Mouse (Mus musculus) midbrain, embryonic 14.5 days (tissue): ENCODE data around the gene Gm20388. TPM values are rescaled to one million over a fixed set of nuclear protein-coding genes. Genes with fewer than 3 reads are reported as not detected.

ENCODE experiments used
- ATAC-seq: fragments of 200-750 bp; cut with Nextera tagmentation; 2 replicates; pipeline ENCODE4 v1.8.0; 2017; ENCODE audit warnings: moderate number of reproducible peaks, moderate library complexity; ENCODE audit not compliant: low FRiP score, low TSS enrichment
- DNase-seq: peaks from one replicate; pipeline ENCODE4 v3.0.0-alpha.2; 2015
- H3K27ac ChIP-seq: fragments of 300-500 bp; sonication (generic); replicated peaks from 2 replicates; pipeline ENCODE4 v1.5.1; 2014; ENCODE audit warnings: mild to moderate bottlenecking, low read depth, low read length, moderate library complexity
- H3K27me3 ChIP-seq: fragments of 300-500 bp; sonication (generic); 2 replicates; pipeline ENCODE4 v1.6.1; 2014; ENCODE audit warnings: low read length, control low read depth, mixed read lengths; ENCODE audit not compliant: control insufficient read depth, insufficient read depth
- H3K36me3 ChIP-seq: fragments of 300-500 bp; sonication (generic); 2 replicates; pipeline ENCODE4 v1.6.1; 2014; ENCODE audit warnings: low read length, control low read depth; ENCODE audit not compliant: control insufficient read depth, insufficient read depth
- H3K4me1 ChIP-seq: fragments of 300-500 bp; sonication (generic); 2 replicates; pipeline ENCODE4 v1.6.1; 2014; ENCODE audit warnings: mild to moderate bottlenecking, antibody characterized with exemption, low read length, control low read depth; ENCODE audit not compliant: control insufficient read depth, insufficient read depth
- H3K4me2 ChIP-seq: fragments of 300-500 bp; sonication (generic); 2 replicates; pipeline ENCODE4 v1.6.1; 2014; ENCODE audit warnings: mild to moderate bottlenecking, low read length, moderate library complexity
- H3K4me3 ChIP-seq: fragments of 300-500 bp; sonication (generic); replicated peaks from 2 replicates; pipeline ENCODE4 v1.5.1; 2014; ENCODE audit warnings: low read depth, low read length
- H3K9ac ChIP-seq: fragments of 300-500 bp; sonication (generic); replicated peaks from 2 replicates; pipeline ENCODE4 v1.6.1; 2014; ENCODE audit warnings: mild to moderate bottlenecking, low read length, moderate library complexity
- H3K9me3 ChIP-seq: fragments of 300-500 bp; sonication (generic); 2 replicates; pipeline ENCODE4 v1.6.1; 2016; ENCODE audit warnings: low read length, control low read depth, mixed read lengths; ENCODE audit not compliant: control insufficient read depth
- WGBS: fragments of 180-500 bp; shearing (Covaris S2); extraction: QIAGEN DNeasy Blood & Tissue Kit; methylation state at CpG from one replicate; pipeline ENCODE4 v1.1.7; 2014; 5-methylcytosine and 5-hydroxymethylcytosine counted together
- polyA plus RNA-seq: library from polyadenylated mRNA; unstranded; fragments of >200 nt; fragmentation: Nextera tagmentation; extraction: Ambion mirVana; gene quantifications from 2 replicates; pipeline ENCODE4 v1.2.1, GENCODE M21; 2014

Gm20388 gene
- polyA plus RNA-seq, 1 experiment from 2014 or later = 4.1 TPM

DNA sequence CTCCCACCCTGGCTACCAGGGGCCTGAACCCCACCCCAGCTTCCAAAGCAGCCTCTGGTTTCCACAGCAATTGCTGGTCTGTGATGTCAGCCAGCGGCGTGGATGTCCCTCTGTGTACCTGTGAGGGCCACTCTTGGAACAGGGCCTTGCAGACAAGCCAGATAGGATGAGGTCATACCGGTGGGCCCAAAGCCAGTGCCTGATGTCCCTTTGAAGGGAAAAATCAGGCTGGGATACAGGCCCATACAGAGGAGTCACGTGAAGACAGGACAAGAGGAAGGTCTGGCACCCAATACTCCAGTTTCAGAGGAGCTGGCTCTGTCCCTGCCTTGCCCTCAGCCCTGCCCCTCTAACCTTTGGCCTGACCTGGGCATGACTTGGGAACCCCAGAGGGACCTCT is 2289.2 kb downstream of the Gm20388 start:
- 90% methylated on average over 4 of the region's 4 CpGs for WGBS
- H3K9ac ChIP-seq = no peak overlapping the region
- no peaks in the 10 kb centered on the region for H3K36me3 ChIP-seq
- no peaks in the 10 kb centered on the region for H3K4me1 ChIP-seq
- H3K4me3 ChIP-seq = no peak overlapping the region
- no peak overlapping the region for H3K27ac ChIP-seq
- ATAC-seq (no peak), DNase-seq (no peak)
- H3K9me3 ChIP-seq = no peaks in the 10 kb centered on the region
- H3K27me3 ChIP-seq = no peaks in the 10 kb centered on the region
- H3K4me2 ChIP-seq = no peak overlapping the region

DNA sequence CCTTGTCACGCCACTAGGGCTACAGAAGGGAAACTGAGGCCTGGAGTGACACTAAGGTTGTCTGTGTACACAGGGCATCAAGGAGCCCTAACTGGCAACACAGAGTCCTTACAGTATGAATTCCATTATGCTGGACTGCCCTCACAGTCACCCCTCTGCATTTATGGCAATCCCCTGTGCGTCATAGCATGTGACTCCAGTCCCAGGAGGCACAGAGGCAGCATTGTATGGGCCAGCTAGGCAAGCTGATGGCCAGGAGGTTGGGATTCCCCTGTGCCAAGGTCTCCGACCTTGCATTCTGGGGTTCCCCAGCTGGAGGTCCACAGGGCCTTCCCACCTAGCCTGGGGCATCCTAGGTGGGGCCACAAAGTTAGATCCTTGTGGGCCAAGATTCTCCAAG is 2300.9 kb downstream of the Gm20388 start:
- H3K9me3 ChIP-seq = no peaks in the 10 kb centered on the region
- H3K9ac ChIP-seq = no peak overlapping the region
- H3K4me2 ChIP-seq = no peak overlapping the region
- H3K4me1 ChIP-seq = no peaks in the 10 kb centered on the region
- no peaks in the 10 kb centered on the region for H3K27me3 ChIP-seq
- 85% methylated on average over 3 of the region's 3 CpGs for WGBS
- H3K36me3 ChIP-seq = no peaks in the 10 kb centered on the region
- H3K4me3 ChIP-seq = no peak overlapping the region
- DNase-seq (no peak), ATAC-seq (no peak)
- H3K27ac ChIP-seq = no peak overlapping the region

- DNase-seq (no peak), ATAC-seq (no peak)
- no peak overlapping the region for H3K9ac ChIP-seq
- no peaks in the 10 kb centered on the region for H3K36me3 ChIP-seq
- no peaks in the 10 kb centered on the region for H3K9me3 ChIP-seq
- H3K4me2 ChIP-seq = no peak overlapping the region
- H3K4me3 ChIP-seq = no peak overlapping the region
- no peak overlapping the region for H3K27ac ChIP-seq
- 80% methylated on average over 8 of the region's 8 CpGs for WGBS
- no peaks in the 10 kb centered on the region for H3K4me1 ChIP-seq
- no peaks in the 10 kb centered on the region for H3K27me3 ChIP-seq
Observed at GRCm38 (mm10) chr8:122215630-122216029, 2305.0 kb downstream of the Gm20388 start.

DNA sequence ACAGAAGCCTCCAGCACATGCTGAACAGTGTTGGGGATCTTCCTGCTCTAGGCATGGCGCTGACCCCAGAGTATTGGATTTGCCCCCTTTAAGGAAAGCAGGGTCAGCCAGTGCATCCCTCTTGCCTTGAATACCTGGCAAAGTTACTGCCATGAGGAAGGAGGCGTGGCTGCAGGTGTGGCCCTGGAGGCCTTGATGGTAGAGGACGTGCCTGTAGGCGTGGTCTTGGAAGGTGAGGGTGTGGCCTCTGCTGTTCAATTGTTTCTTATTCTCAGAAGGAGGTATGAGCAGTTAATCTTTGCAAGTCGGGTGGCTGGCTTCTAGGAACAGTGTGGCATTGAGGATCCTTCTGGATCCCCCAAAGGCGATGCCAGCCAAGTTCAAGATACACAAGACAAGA is 2305.8 kb downstream of the Gm20388 start:
- H3K4me3 ChIP-seq = no peak overlapping the region
- H3K9me3 ChIP-seq = no peaks in the 10 kb centered on the region
- no peaks in the 10 kb centered on the region for H3K36me3 ChIP-seq
- ATAC-seq = no peak
- no peak overlapping the region for H3K9ac ChIP-seq
- no peaks in the 10 kb centered on the region for H3K4me1 ChIP-seq
- 70% methylated on average over 6 of the region's 6 CpGs for WGBS
- DNase-seq = no peak
- H3K27ac ChIP-seq = no peak overlapping the region
- no peak overlapping the region for H3K4me2 ChIP-seq
- no peaks in the 10 kb centered on the region for H3K27me3 ChIP-seq

DNA sequence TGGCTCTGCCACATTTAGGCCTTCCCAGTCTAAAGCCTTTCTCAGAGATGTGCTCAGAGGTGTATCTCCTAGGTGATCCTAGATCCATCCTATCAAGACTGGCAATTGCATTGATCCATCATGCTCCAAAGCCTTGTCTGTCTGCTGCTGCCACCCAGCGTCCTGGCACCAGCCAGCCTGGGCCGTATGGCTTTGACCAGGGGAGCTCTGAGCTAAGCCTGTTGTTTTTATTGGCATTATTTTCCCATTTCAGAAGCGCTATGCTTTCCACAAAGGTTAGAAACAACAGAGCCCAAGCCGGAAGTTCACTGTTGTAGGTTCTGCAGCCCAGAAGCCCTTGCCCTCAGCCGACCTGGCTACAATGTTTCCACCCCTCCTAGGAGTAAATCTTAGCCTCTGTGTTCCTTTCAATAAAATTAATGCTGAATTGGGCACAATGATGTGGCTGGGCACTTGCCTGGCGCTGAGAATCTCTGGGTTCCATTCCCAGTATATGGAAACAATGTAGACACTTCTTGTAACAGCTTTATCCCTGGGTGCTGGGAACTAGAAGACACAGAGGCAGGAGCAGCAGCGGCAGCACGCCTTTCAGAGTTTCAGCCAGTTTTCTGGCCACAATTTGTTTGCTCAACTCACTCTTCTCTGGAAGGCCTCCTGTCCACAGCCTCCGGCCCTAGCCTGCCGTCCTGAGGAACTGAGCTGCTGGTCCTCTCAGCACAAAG is 2307.0 kb downstream of the Gm20388 start:
- Histone ChIP-seq H3K4me3 (no peak overlapping the region), H3K4me2 (no peak overlapping the region), H3K36me3 (no peaks in the 10 kb centered on the region), H3K4me1 (no peaks in the 10 kb centered on the region), H3K27ac (no peak overlapping the region), H3K27me3 (no peaks in the 10 kb centered on the region), H3K9ac (no peak overlapping the region), H3K9me3 (no peaks in the 10 kb centered on the region)
- DNase-seq (no peak), ATAC-seq (no peak)
- WGBS = 83% methylated on average over 10 of the region's 10 CpGs

- no peaks in the 10 kb centered on the region for H3K4me1 ChIP-seq
- H3K9me3 ChIP-seq = no peaks in the 10 kb centered on the region
- no peak overlapping the region for H3K9ac ChIP-seq
- no peaks in the 10 kb centered on the region for H3K36me3 ChIP-seq
- no peak for ATAC-seq
- no peak overlapping the region for H3K27ac ChIP-seq
- peaks cover 5% of the 10 kb centered on the region; the same call in 1 of the 2 replicates for H3K27me3 ChIP-seq
- 63% methylated on average over 10 of the region's 10 CpGs for WGBS
- no peak overlapping the region for H3K4me3 ChIP-seq
- no peak overlapping the region for H3K4me2 ChIP-seq
- DNase-seq = peak; percentile 31
Observed at GRCm38 (mm10) chr8:122223976-122224649, 2313.5 kb downstream of the Gm20388 start.

GRCm38 (mm10) chr8:122224650-122225022 is 2314.0 kb downstream of the Gm20388 start:
- no peaks in the 10 kb centered on the region for H3K4me1 ChIP-seq
- WGBS = 53% methylated on average over 6 of the region's 6 CpGs
- peak; percentile 27 for DNase-seq
- H3K4me3 ChIP-seq = no peak overlapping the region
- H3K9ac ChIP-seq = no peak overlapping the region
- no peak overlapping the region for H3K4me2 ChIP-seq
- ATAC-seq = no peak
- H3K27me3 ChIP-seq = peaks cover 10% of the 10 kb centered on the region; the same call in 1 of the 2 replicates
- no peaks in the 10 kb centered on the region for H3K9me3 ChIP-seq
- H3K36me3 ChIP-seq = no peaks in the 10 kb centered on the region
- H3K27ac ChIP-seq = no peak overlapping the region

- Histone ChIP-seq H3K4me3 (no peak overlapping the region), H3K9ac (no peak overlapping the region), H3K9me3 (no peaks in the 10 kb centered on the region), H3K4me2 (no peak overlapping the region), H3K27ac (no peak overlapping the region), H3K27me3 (peaks cover 13% of the 10 kb centered on the region; the same call in 1 of the 2 replicates), H3K36me3 (no peaks in the 10 kb centered on the region), H3K4me1 (peaks cover 4% of the 10 kb centered on the region; the same call in 1 of the 2 replicates)
- DNase-seq (no peak), ATAC-seq (no peak)
- WGBS = 65% methylated on average over 10 of the region's 10 CpGs
Observed at GRCm38 (mm10) chr8:122225446-122225845, 2314.8 kb downstream of the Gm20388 start.

- Histone ChIP-seq H3K27ac (no peak overlapping the region), H3K4me3 (no peak overlapping the region), H3K4me1 (peaks cover 4% of the 10 kb centered on the region; the same call in 1 of the 2 replicates), H3K27me3 (peaks cover 29% of the 10 kb centered on the region; the same call in 1 of the 2 replicates), H3K9me3 (no peaks in the 10 kb centered on the region), H3K4me2 (no peak overlapping the region), H3K36me3 (no peaks in the 10 kb centered on the region), H3K9ac (no peak overlapping the region)
- 80% methylated on average over 6 of the region's 6 CpGs for WGBS
- DNase-seq (no peak), ATAC-seq (no peak)
Observed at GRCm38 (mm10) chr8:122227345-122227744, 2316.7 kb downstream of the Gm20388 start.
